Mouse (Mus musculus): ENCODE results near the gene Xylt2.
A peak's percentile ranks its signal among the peaks of the same experiment; 100 is the strongest.
"Not testable (repeated sequence)": the region's sequence is repeated elsewhere in the genome, so short reads cannot be mapped to it uniquely, and the experiment has no call there.

Gene Xylt2

GRCm38 (mm10) chr11:94676754-94677606, at the start of gene Xylt2:
Gene Xylt2 (minus strand): TSS chr11:94677515.
- peak; percentile 95 for DNase-seq

- peak; percentile 34 to 45 for DNase-seq
Measured at GRCm38 (mm10) chr11:94719216-94719615, 41.9 kb upstream of the Xylt2 start.

- no peak for DNase-seq
Measured at GRCm38 (mm10) chr11:94718113-94718909, 41.0 kb upstream of the Xylt2 start.

GRCm38 (mm10) chr11:94717239-94717638, 39.9 kb upstream of the Xylt2 start:
- DNase-seq: no peak

GRCm38 (mm10) chr11:94716754-94717153, 39.4 kb upstream of the Xylt2 start:
- peak; percentile 49 to 50 for DNase-seq

- DNase-seq: no peak
Measured at GRCm38 (mm10) chr11:94715622-94716021, 38.3 kb upstream of the Xylt2 start.

GRCm38 (mm10) chr11:94713246-94713860, 36.0 kb upstream of the Xylt2 start:
- no peak for DNase-seq

GRCm38 (mm10) chr11:94704472-94704871, 27.2 kb upstream of the Xylt2 start, which contains the start of gene Gm11541:
Gene Gm11541 (minus strand): TSS chr11:94704499.
- no peak for DNase-seq

- peak; percentile 23 to 37 for DNase-seq
Measured at GRCm38 (mm10) chr11:94704020-94704419, 26.7 kb upstream of the Xylt2 start.

GRCm38 (mm10) chr11:94702216-94702610, 24.9 kb upstream of the Xylt2 start:
- no peak for DNase-seq

GRCm38 (mm10) chr11:94701401-94702215, 24.3 kb upstream of the Xylt2 start:
- no peak for DNase-seq

- no peak for DNase-seq
Measured at GRCm38 (mm10) chr11:94699399-94699798, 22.1 kb upstream of the Xylt2 start.

- peak; percentile 73 to 81 for DNase-seq
Measured at GRCm38 (mm10) chr11:94697703-94698464, 20.6 kb upstream of the Xylt2 start.

- peak; percentile 25 to 44 for DNase-seq
Measured at GRCm38 (mm10) chr11:94697140-94697539, 19.8 kb upstream of the Xylt2 start.

- DNase-seq: no peak
Measured at GRCm38 (mm10) chr11:94695508-94695907, 18.2 kb upstream of the Xylt2 start.

- not testable (repeated sequence) for DNase-seq
Measured at GRCm38 (mm10) chr11:94692502-94692901, 15.2 kb upstream of the Xylt2 start.

GRCm38 (mm10) chr11:94687178-94687577, 9.9 kb upstream of the Xylt2 start:
- no peak for DNase-seq

- no peak for DNase-seq
Measured at GRCm38 (mm10) chr11:94682427-94682826, 5.1 kb upstream of the Xylt2 start.

GRCm38 (mm10) chr11:94681640-94682039, 4.3 kb upstream of the Xylt2 start:
- no peak for DNase-seq

GRCm38 (mm10) chr11:94680639-94681038, 3.3 kb upstream of the Xylt2 start:
- no peak for DNase-seq

- DNase-seq: no peak
Measured at GRCm38 (mm10) chr11:94677607-94678145, 361 bp upstream of the Xylt2 start.
